9 mouse cellular contexts compared by ENCODE assay signal in the genomic region with DNA sequence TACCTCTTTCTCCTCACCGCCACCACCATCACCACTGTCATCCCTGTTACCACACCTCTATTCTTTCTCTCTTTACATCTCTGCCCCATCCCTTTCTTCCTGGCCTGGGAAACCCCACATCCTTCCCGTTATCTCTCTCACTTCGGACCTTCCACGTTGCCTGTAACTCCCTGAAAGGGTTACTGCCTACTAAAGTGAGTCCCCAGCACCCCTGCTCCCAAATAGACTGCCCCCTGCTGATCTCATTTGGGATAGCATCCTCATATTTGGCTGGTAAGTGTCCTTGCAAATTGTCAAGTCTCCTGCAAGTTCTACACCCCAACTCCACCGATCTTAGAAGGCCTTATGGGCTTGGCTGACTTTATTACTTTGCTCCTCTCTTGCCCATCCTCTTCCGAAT. TPM values are rescaled to one million over a fixed set of nuclear protein-coding genes. Genes with fewer than 3 reads are reported as not detected.
A peak's percentile ranks its signal among the peaks of the same experiment; 100 is the strongest.
DNase-seq lines count a peak whose midpoint lies in the region; ATAC-seq and TF ChIP-seq lines count a peak whose summit lies in the region.
"Had no signal": no experiment of that assay in that cellular context is flagged by ENCODE, and none has a peak within 500 bp of the region (broad histone marks: within the 10 kb centered on the region; RNA-seq: fewer than 3 reads in every experiment).

No protein-coding gene starts in this region.

- no peak overlapping the region for H3K4me3 ChIP-seq in kidney, embryonic 15.5 days (replicated peaks)
- no peak overlapping the region for H3K4me3 ChIP-seq in small intestine, adult 2 months (ENCODE audit: low read depth, low read length)
- H3K4me3 ChIP-seq: liver, embryonic 13.5 days had no signal

- WGBS in kidney, embryonic 15.5 days, result 64% methylated on average over 6 of the region's 6 CpGs
- 60% methylated on average over 6 of the region's 6 CpGs for WGBS in small intestine, adult 2 months

- no peaks in the 10 kb centered on the region for H3K4me1 ChIP-seq in kidney, embryonic 15.5 days
- H3K4me1 ChIP-seq in small intestine, adult 2 months (ENCODE audit: control insufficient read depth, insufficient read depth, insufficient read length, low read length), result peaks cover under 1% of the 10 kb centered on the region

- H3K27me3 ChIP-seq in kidney, embryonic 15.5 days, result no peaks in the 10 kb centered on the region
- no peaks in the 10 kb centered on the region for H3K27me3 ChIP-seq in small intestine, adult 2 months (ENCODE audit: control insufficient read depth, insufficient read depth, low read length)
- H3K27me3 ChIP-seq: liver, embryonic 13.5 days had no signal

- no peak overlapping the region for H3K27ac ChIP-seq in kidney, embryonic 15.5 days
- no peak overlapping the region for H3K27ac ChIP-seq in small intestine, adult 2 months (ENCODE audit: insufficient read depth, low read depth, low read length)
- H3K27ac ChIP-seq: liver, embryonic 13.5 days had no signal

- no peak for ATAC-seq in kidney, embryonic 15.5 days (replicated peaks; ENCODE audit: low FRiP score)
- peak; percentile 41 for ATAC-seq in CD4-positive, CD25-positive, alpha-beta regulatory T cell, adult 4 months

- DNase-seq in adrenal gland, adult 2 months, result peak; percentile 40
- no peak for DNase-seq in adrenal gland, adult 8-10 months
- peak; percentile 64 for DNase-seq in kidney, postnatal 10 days
- peak; percentile 42 to 67 for DNase-seq in cerebellum, postnatal 14 days
- no peak for DNase-seq in c-Kit-positive CD71-positive TER-119-positive erythroid progenitor cells, embryonic 14.5 days (ENCODE audit: low spot score)
- DNase-seq: liver, embryonic 13.5 days had no signal

- H3K36me3 ChIP-seq in kidney, embryonic 15.5 days, result peaks cover 79% of the 10 kb centered on the region
- H3K36me3 ChIP-seq in small intestine, adult 2 months (ENCODE audit: control insufficient read depth, insufficient read depth, low read length), result peaks cover 5% of the 10 kb centered on the region; the same call in 1 of the 2 replicates

- TF ChIP-seq POLR2A in small intestine, adult 2 months (IDR thresholded peaks at IDR 0.05; ENCODE audit: low read depth, low read length), result no peak

- no peak overlapping the region for H3K4me2 ChIP-seq in kidney, embryonic 15.5 days
- H3K4me2 ChIP-seq: liver, embryonic 13.5 days had no signal

- H3K9me3 ChIP-seq in kidney, embryonic 15.5 days (replicated peaks), result peaks cover 4% of the 10 kb centered on the region; the same call in 1 of the 2 replicates
- H3K9me3 ChIP-seq: liver, embryonic 13.5 days had no signal

- TF ChIP-seq CTCF in small intestine, adult 2 months (IDR thresholded peaks at IDR 0.05; ENCODE audit: extremely low read depth, insufficient read length, insufficient replicate concordance, low read depth, low read length), result peak; percentile 64; the same call in 1 of the 2 replicates

- no peak overlapping the region for H3K9ac ChIP-seq in kidney, embryonic 15.5 days
- H3K9ac ChIP-seq: liver, embryonic 13.5 days had no signal

RNA-seq across cellular contexts. Expression of a gene that starts 15.7 kb away (rescaled TPM):
- 10 to 100 TPM in 1 of 2 experiments, 1 to 10 TPM in 1; 6.4 to 11.8 TPM for total RNA-seq in adrenal gland, adult 2 months (2021)
- polyA plus RNA-seq in adrenal gland, adult 2 months (2012; rRNA removed), result 20.4 and 23.8 TPM in 2 replicates
- total RNA-seq in adrenal gland, adult 8-10 months (2022), result 10 to 100 TPM in 2 of 4 experiments, 1 to 10 TPM in 2; 5.7 to 15.2 (median 8.2) TPM
- 2.7 and 3.3 TPM in 2 replicates for polyA plus RNA-seq in kidney, embryonic 15.5 days (2015; fragmentation: Nextera tagmentation; extraction: Ambion mirVana)
- under 1 TPM in 1 of 2 experiments, not detected in 1; 0.11 TPM for polyA plus RNA-seq in CD4-positive, CD25-positive, alpha-beta regulatory T cell, adult 4 months (2017; shearing (Covaris generic))
- polyA plus RNA-seq in small intestine, adult 2 months (2012; rRNA removed), result 3.8 and 4.4 TPM in 2 replicates

RNA-seq across cellular contexts. Expression of a gene that starts 20.5 kb away (rescaled TPM):
- 10 to 100 TPM; 34.7 to 69.4 TPM for total RNA-seq in adrenal gland, adult 2 months (2021)
- 58.2 and 59.7 TPM in 2 replicates for polyA plus RNA-seq in adrenal gland, adult 2 months (2012; rRNA removed)
- total RNA-seq in adrenal gland, adult 8-10 months (2022), result 10 to 100 TPM; 56.2 to 79.2 (median 69.6) TPM
- polyA plus RNA-seq in kidney, embryonic 15.5 days (2015; fragmentation: Nextera tagmentation; extraction: Ambion mirVana), result 9.5 and 16.8 TPM in 2 replicates
- 10 to 100 TPM in 1 of 2 experiments, 1 to 10 TPM in 1; 10.0 to 30.1 TPM for polyA plus RNA-seq in CD4-positive, CD25-positive, alpha-beta regulatory T cell, adult 4 months (2017; shearing (Covaris generic))
- polyA plus RNA-seq in small intestine, adult 2 months (2012; rRNA removed), result 15.8 and 17.2 TPM in 2 replicates

RNA-seq across cellular contexts. Expression of a gene that starts 30.7 kb away (rescaled TPM):
- under 1 TPM; 0.41 to 0.58 TPM for total RNA-seq in adrenal gland, adult 2 months (2021)
- 1.6 and 2.6 TPM in 2 replicates for polyA plus RNA-seq in adrenal gland, adult 2 months (2012; rRNA removed)
- total RNA-seq in adrenal gland, adult 8-10 months (2022), result 1 to 10 TPM in 1 of 4 experiments, under 1 TPM in 3; 0.17 to 1.5 (median 0.64) TPM
- 0.76 and 1.0 TPM in 2 replicates for polyA plus RNA-seq in kidney, embryonic 15.5 days (2015; fragmentation: Nextera tagmentation; extraction: Ambion mirVana)
- polyA plus RNA-seq in CD4-positive, CD25-positive, alpha-beta regulatory T cell, adult 4 months (2017; shearing (Covaris generic)), result not detected
- 0.53 and 0.62 TPM in 2 replicates for polyA plus RNA-seq in small intestine, adult 2 months (2012; rRNA removed)

RNA-seq across cellular contexts. Expression of a gene that starts 31.5 kb away (rescaled TPM):
- total RNA-seq in adrenal gland, adult 2 months (2021), result 10 to 100 TPM; 31.2 to 43.5 TPM
- 30.2 and 32.3 TPM in 2 replicates for polyA plus RNA-seq in adrenal gland, adult 2 months (2012; rRNA removed)
- total RNA-seq in adrenal gland, adult 8-10 months (2022), result 10 to 100 TPM; 32.4 to 41.5 (median 33.7) TPM
- polyA plus RNA-seq in kidney, embryonic 15.5 days (2015; fragmentation: Nextera tagmentation; extraction: Ambion mirVana), result 38.8 and 40.5 TPM in 2 replicates
- polyA plus RNA-seq in CD4-positive, CD25-positive, alpha-beta regulatory T cell, adult 4 months (2017; shearing (Covaris generic)), result 10 to 100 TPM; 15.2 to 24.0 TPM
- 17.1 and 34.6 TPM in 2 replicates for polyA plus RNA-seq in small intestine, adult 2 months (2012; rRNA removed)

RNA-seq across cellular contexts. Expression of a gene that starts 47.2 kb away (rescaled TPM):
- 10 to 100 TPM; 78.3 to 93.6 TPM for total RNA-seq in adrenal gland, adult 2 months (2021)
- 5.3 and 7.9 TPM in 2 replicates for polyA plus RNA-seq in adrenal gland, adult 2 months (2012; rRNA removed)
- 10 to 100 TPM; 86.1 to 97.7 (median 92.4) TPM for total RNA-seq in adrenal gland, adult 8-10 months (2022)
- 157 and 162 TPM in 2 replicates for polyA plus RNA-seq in kidney, embryonic 15.5 days (2015; fragmentation: Nextera tagmentation; extraction: Ambion mirVana)
- 10 to 100 TPM; 63.0 to 77.3 TPM for polyA plus RNA-seq in CD4-positive, CD25-positive, alpha-beta regulatory T cell, adult 4 months (2017; shearing (Covaris generic))
- 13.2 and 25.8 TPM in 2 replicates for polyA plus RNA-seq in small intestine, adult 2 months (2012; rRNA removed)

Comparison
In these comparisons a context has a peak if more than half of its experiments do, and no peak if none do; other contexts are left out.
1. DNase-seq: peak in adrenal gland, adult 2 months (single experiment), kidney, postnatal 10 days (single experiment) and cerebellum, postnatal 14 days (2 of 2); none in adrenal gland, adult 8-10 months (single experiment) and c-Kit-positive CD71-positive TER-119-positive erythroid progenitor cells, embryonic 14.5 days (single experiment).